Mouse (Mus musculus) gastrocnemius, adult 2 months (tissue): ENCODE results near the gene Tcp11. TPM values are rescaled to one million over a fixed set of nuclear protein-coding genes. Genes with fewer than 3 reads are reported as not detected.

Experiments
- DNase-seq: peaks from one replicate; pipeline ENCODE4 v3.0.0; 2022
- H3K27ac ChIP-seq: fragments of 200-600 bp; 2 replicates; pipeline ENCODE4 v1.8.1; 2022; ENCODE audit warnings: mild to moderate bottlenecking
- H3K4me3 ChIP-seq: fragments of 200-600 bp; 2 replicates; pipeline ENCODE4 v1.8.1; 2022; ENCODE audit warnings: mild to moderate bottlenecking, moderate library complexity
- CTCF ChIP-seq: fragments of 200-600 bp; IDR thresholded peaks from 2 replicates; pipeline ENCODE4 v1.8.1; 2022; ENCODE audit warnings: antibody characterized with exemption, mild to moderate bottlenecking, moderate library complexity
- intact Hi-C: fragments of 180-260 bp; cut with DNase I; formaldehyde crosslinking; loops from one replicate; pipeline ENCODE4 v1.15.1; 2025
- total RNA-seq, 2 experiments: library from RNA; stranded (reverse); gene quantifications; 2 replicates each; pipeline ENCODE4 v1.2.3; 2021

The Tcp11 gene
- total RNA-seq, 2 experiments from 2014 or later: not detected

DNA sequence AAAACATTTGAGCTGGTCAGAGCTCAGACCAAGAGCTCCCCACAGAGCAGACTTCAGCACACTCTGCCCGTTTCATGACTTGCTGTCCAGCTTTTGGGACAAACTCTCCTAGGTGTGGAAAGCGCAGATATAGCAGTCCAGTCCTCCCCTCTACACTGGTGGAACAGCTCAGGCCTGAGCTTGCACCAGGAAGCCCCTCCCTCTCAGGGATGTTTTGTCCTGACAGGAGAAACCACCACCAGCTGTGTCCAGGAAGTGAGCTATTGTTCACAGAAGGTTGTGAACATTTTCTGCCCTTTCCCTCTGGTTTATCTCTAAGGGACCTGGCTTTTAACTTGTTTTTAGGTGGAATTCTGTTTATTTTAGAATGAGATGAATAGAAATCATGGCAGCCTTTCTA, 51.1 kb downstream of the Tcp11 start:
- intact Hi-C loops: no loop called here
- TF ChIP-seq CTCF: no peak

DNA sequence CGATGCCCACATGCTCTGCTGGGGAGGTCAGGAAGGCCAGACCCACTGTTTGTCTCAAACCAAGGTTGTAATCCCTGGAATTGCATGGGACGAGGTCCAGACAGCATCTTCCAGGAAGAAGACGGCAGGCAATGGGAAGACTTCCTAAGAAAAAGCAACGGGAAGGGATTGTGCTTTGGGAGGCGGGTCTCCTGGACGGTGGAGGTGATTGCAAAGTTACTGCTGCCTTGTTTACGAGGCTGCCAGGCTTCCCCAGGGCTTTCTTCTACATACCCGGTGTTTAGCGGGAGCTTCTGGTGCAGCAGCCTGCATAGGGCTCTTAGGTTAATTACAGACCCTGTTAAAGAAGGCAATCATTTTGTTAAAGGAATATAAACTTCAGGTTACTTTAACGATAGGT, 52.2 kb downstream of the Tcp11 start:
- Histone ChIP-seq H3K27ac (peak overlapping the region; percentile 84), H3K4me3 (no peak overlapping the region)
- no peak for TF ChIP-seq CTCF
- intact Hi-C loops: no loop called here
- DNase-seq: no peak

More for the DNA sequence above, 51.1 kb downstream of the Tcp11 start:
- H3K27ac ChIP-seq: peak overlapping the region; percentile 84
- no peak overlapping the region for H3K4me3 ChIP-seq
- no peak for DNase-seq

DNA sequence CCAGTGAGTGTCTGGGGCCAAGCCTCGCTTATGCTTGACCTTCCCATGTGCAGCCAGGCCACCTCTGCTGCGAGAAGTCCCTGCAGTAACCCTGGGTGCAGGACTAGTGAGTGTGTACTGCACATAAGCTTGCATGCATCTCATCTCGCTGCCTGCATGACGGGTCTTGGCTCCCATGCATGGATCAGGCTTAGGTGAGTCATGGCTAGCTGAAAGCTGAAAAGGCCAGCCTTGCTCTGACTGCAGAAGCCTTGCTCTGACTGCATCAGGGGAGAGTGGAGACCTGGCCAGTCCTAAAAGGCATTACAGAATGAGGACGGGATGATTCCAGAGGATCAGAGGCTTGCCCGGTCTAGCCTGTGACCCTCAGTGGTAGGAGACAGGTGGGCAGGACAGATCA, 53.2 kb downstream of the Tcp11 start:
- no peak for DNase-seq
- Histone ChIP-seq H3K4me3 (no peak overlapping the region), H3K27ac (peak overlapping the region; percentile 76)
- intact Hi-C loops: no loop called here
- no peak for TF ChIP-seq CTCF

DNA sequence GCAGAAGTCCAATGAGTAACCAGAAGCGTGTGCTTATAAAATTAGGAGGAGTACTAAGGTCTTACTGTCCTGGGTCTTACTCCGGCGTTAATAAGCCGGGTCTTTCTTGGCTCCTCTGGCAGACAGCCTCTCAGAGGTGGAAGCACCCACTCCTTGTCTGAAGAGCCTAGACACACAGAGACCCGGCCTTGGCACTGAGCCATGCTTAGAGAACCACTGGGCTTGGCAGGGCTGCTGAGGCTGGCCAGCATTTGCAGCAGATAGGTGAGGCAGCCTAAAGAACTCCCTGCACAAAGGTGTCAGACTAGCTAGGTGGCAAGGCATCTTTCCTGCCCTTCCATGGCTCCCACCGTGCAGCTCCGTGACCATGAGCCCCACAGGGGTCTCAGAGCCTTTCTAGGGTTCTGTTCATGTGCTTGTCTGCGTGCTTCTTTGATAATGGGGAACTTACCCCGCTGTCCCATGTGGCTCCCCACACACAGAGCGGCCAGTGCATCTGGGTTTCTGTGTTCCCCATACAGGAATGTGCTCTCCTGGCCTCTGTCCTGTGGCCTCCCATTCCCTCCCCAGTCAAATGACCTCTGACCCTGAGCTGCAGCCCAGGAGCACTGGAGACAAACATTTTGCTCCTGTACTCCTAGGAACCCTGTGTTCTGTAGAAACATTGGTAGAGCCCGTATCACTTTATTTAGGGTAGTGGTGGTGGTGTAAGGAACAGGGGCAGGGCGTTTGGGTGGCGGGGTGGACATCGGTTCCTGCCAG, 54.1 kb downstream of the Tcp11 start:
- DNase-seq: no peak
- no peak for TF ChIP-seq CTCF
- intact Hi-C loops: no loop called here
- no peak overlapping the region for H3K4me3 ChIP-seq
- peak overlapping the region; percentile 76 for H3K27ac ChIP-seq

DNA sequence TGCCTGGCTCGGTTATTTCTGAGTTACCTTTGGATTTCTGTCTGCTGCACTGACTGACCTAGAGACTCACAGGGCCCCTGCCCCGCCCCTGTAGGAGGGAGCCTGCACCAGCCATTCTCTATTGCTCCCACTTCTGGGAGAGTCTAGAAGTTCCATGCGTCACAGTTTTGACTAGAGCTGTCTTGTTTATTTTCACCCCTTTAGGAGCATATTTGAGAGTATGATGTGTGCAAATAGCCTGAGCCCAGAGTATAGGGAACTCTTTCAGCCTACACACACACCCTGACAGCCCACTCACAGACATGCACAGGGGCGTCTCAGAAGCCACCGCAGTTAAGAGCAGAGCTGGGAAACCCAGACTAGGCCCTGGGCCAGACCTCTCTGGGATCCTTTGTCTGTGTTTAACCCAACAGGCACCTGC, 54.9 kb downstream of the Tcp11 start:
- Histone ChIP-seq H3K27ac (peak overlapping the region; percentile 76), H3K4me3 (no peak overlapping the region)
- intact Hi-C loops: no loop called here
- DNase-seq: no peak
- TF ChIP-seq CTCF: no peak

DNA sequence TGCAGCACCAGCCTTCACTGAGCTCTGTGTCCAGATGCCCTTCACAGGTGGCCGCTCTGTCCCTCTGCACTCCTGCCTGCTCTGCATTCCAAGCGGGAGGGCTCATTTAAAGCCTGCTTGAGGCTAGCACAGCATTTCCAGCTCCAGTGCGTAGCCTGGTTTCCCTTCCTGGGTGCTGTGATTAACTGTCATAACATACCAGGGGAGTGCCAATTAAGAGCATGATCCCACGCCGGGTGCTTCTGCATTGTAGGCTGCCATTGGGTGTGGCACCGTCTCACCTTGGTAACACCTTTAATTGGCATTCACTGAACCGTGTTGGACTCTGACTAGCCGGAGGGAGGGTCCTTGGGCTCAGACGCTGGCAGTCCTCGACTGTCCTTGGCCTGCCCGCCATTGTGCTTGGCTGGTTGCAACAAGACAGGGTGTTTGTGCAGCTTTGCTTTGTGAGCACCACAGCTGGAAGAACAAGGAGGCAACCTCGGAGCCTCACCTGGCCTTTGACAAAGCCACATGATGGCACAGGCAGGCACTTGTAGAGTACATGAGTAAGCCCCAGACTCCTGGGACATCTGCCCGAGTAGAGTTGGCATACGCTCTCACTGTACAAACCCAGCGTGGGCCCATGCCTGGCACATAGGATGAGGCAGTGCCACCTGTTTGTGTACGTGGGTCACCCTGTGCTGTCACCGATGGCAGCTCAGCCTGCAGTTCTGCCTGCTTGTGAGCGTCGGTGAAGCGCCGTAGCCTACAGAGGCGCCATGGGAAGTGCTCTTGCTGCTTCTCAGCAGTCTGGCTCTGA, 57.4 kb downstream of the Tcp11 start:
- peak overlapping the region; percentile 76 for H3K27ac ChIP-seq
- intact Hi-C loops: no loop called here

DNA sequence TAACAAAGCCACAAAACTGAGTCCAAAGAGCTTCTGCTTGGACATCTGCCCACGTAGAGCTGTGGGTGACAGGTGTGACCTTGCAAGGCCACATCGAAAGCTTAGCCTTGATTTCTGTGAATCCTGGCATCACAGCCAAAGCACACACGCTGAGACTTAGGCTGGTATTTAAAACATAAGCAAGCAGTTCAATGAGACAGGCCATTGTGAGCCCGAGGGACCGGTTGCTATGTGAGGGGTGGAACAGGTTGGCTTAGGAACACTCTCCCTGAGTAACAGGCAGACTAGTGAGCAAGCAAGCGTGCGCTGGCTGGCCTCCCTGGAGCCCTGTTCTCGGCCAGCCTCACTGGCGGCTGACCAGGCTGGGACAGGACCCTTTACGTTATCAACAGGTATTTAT, 58.5 kb downstream of the Tcp11 start:
- intact Hi-C loops: no loop called here
- peak; percentile 56 for DNase-seq
- Histone ChIP-seq H3K27ac (peak overlapping the region; percentile 76), H3K4me3 (no peak overlapping the region)
- no peak for TF ChIP-seq CTCF

More for the DNA sequence above, 57.4 kb downstream of the Tcp11 start:
- no peak for DNase-seq
- TF ChIP-seq CTCF: no peak
- no peak overlapping the region for H3K4me3 ChIP-seq

DNA sequence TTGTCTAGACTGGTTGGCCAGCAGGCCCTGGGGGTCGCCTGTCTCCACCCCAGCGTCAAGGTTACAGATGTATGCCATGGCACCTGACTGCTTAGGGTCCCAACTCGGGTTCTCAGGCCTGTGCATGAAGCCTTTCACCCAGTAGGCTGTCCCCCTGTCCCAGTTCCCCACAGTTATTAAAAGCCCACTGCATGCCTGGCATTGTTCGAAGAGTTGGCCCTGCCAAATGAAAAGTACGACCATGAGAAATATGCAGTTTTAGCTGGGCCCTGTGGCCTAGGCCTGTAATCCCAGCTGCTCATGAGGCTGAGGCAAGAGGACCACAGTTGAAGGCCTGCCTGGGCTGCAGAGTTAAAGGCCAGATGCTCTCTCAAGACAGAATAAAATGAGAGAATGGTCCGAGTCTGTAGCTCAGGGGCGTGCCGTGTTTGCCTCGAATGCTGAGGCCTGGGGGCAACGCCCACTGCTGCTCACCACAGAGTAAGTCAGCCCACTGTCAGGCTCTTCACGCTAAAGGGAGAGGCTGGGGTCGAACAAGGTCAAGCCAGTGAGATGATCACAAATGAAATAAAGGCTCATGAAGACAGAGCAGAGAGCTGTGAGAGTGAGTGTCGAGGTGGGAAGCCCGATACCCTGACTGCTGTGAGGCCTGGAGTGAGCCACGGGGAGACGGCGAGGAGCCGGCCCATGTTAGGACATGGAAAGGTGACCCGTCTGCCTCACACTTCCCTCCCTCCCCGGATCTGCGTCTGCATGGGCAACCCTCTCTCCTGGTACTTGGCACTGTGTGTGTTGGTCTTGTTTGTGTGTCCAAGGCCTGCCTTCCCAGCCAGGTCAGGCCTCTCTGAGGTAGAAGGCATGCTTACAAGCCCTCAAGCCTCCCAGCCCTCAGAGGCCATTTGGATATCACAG, 60.4 kb downstream of the Tcp11 start:
- peak overlapping the region; percentile 76 for H3K27ac ChIP-seq
- peak; percentile 69 for DNase-seq
- no peak for TF ChIP-seq CTCF
- no peak overlapping the region for H3K4me3 ChIP-seq
- intact Hi-C loops: no loop called here

DNA sequence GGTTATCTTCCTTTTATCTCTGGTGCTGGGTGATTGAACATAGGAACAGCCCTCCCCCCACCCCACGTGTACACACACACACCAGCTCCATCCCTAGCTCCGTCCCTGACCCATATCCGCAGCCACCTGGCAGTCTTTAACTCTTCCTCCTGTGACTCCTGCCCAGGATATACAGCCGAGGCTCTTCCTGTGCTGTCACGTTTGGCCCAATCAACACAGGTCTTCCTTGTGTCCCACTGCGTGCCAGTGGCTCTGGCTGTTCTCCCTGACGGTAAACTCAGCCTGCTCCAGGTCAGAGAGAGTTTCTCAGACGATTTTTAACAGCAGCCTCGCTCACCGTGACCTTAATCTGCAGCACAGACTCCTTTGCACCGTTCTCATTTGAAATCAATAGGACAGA, 61.7 kb downstream of the Tcp11 start:
- intact Hi-C loops: no loop called here
- no peak for DNase-seq
- H3K4me3 ChIP-seq: no peak overlapping the region
- no peak for TF ChIP-seq CTCF
- peak overlapping the region; percentile 76 for H3K27ac ChIP-seq

DNA sequence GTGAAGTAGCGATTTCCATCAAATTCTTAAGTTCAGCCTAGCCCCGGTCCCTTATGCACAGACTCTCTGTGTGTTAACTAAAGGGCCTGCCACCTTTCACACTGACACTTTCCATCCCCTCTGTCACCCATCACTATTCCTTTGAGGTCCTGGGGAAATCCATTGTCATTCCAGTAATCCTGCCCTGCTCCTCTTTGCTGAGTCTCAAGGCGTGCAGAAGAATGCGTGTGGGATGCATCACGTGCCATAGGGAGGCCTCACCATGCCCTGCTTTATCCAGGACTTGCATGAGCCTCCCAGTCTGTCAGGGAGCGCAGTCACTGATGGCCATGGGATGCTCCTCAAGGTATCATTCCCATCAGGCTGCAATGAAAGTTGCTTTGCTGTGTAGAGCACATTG, 62.1 kb downstream of the Tcp11 start:
- Histone ChIP-seq H3K4me3 (no peak overlapping the region), H3K27ac (peak overlapping the region; percentile 76)
- no peak for DNase-seq
- TF ChIP-seq CTCF: no peak
- intact Hi-C loops: no loop called here

Other genes with a start within 250 kb of the Tcp11 start
- 10 to 100 TPM; 68.3 to 71.2 TPM for gene Snrpc, start 242.5 kb downstream of the Tcp11 start, total RNA-seq
- gene Uhrf1bp1, start 224.2 kb downstream of the Tcp11 start, total RNA-seq: 10 to 100 TPM; 25.9 to 26.0 TPM
- 10 to 100 TPM in 1 of 2 experiments, 1 to 10 TPM in 1; 8.8 to 23.4 TPM for gene Anks1, start 171.3 kb downstream of the Tcp11 start, total RNA-seq
- gene Taf11, start 170.8 kb downstream of the Tcp11 start, total RNA-seq: 10 to 100 TPM; 14.0 to 19.1 TPM
- under 1 TPM; 0.17 to 0.20 TPM for gene Scube3, start 61.5 kb upstream of the Tcp11 start, total RNA-seq
- gene Zfp523, start 96.5 kb upstream of the Tcp11 start, total RNA-seq: 10 to 100 TPM; 12.9 to 13.9 TPM
- gene Def6, start 127.1 kb upstream of the Tcp11 start, total RNA-seq: 1 to 10 TPM; 1.5 to 1.6 TPM
- gene Ppard, start 152.1 kb upstream of the Tcp11 start, total RNA-seq: 10 to 100 TPM; 29.1 to 30.7 TPM
- gene Fance, start 232.9 kb upstream of the Tcp11 start, total RNA-seq: 10 to 100 TPM in 1 of 2 experiments, 1 to 10 TPM in 1; 9.4 to 11.2 TPM
- gene Rpl10a, start 247.8 kb upstream of the Tcp11 start, total RNA-seq: 100 to 1,000 TPM; 382 to 410 TPM